Mouse (Mus musculus) bone marrow, adult 2 months (tissue): ENCODE results near the gene 4931440F15Rik.

Experiments
- CTCF ChIP-seq: fragments of 200-500 bp; IDR thresholded peaks from 2 replicates; pipeline ENCODE4 v1.5.1; 2011; ENCODE audit warnings: low read length, control low read depth; ENCODE audit not compliant: control insufficient read depth, insufficient read depth
- POLR2A ChIP-seq: fragments of 200-500 bp; IDR thresholded peaks from 2 replicates; pipeline ENCODE4 v1.6.1; 2011; ENCODE audit warnings: low read depth, mild to moderate bottlenecking, control low read depth, low read length, borderline replicate concordance; ENCODE audit not compliant: control insufficient read depth

GRCm38 (mm10) chr11:29813267-29813666 is 12.2 kb downstream of the 4931440F15Rik start:
- TF ChIP-seq CTCF (no peak), POLR2A (no peak)
